Mouse (Mus musculus) lung, embryonic 16.5 days (tissue): ENCODE measurements around the gene Hif3a. TPM values are rescaled to one million over a fixed set of nuclear protein-coding genes. Genes with fewer than 3 reads are reported as not detected.
A peak's percentile ranks its signal among the peaks of the same experiment; 100 is the strongest.

Experiments used
- ATAC-seq: fragments of 200-750 bp; cut with Nextera tagmentation; 2 replicates; pipeline ENCODE4 v1.8.0; 2017; ENCODE audit warnings: low read depth, mild to moderate bottlenecking, moderate library complexity
- H3K27ac ChIP-seq: fragments of 300-500 bp; sonication (generic); 2 replicates; pipeline ENCODE4 v1.5.1; 2014; ENCODE audit warnings: mild to moderate bottlenecking, control low read depth, low read length
- H3K27me3 ChIP-seq: fragments of 300-500 bp; sonication (generic); 2 replicates; pipeline ENCODE4 v1.6.1; 2014; ENCODE audit warnings: low read depth, low read length, mixed read lengths; ENCODE audit not compliant: control insufficient read depth, insufficient read depth
- H3K36me3 ChIP-seq: fragments of 300-500 bp; sonication (generic); 2 replicates; pipeline ENCODE4 v1.6.1; 2014; ENCODE audit warnings: low read length; ENCODE audit not compliant: control insufficient read depth, insufficient read depth
- H3K4me1 ChIP-seq: fragments of 300-500 bp; sonication (generic); replicated peaks from 2 replicates; pipeline ENCODE4 v1.6.1; 2014; ENCODE audit warnings: low read length, mixed read lengths; ENCODE audit not compliant: control insufficient read depth, insufficient read depth
- H3K4me2 ChIP-seq: fragments of 300-500 bp; sonication (generic); 2 replicates; pipeline ENCODE4 v1.6.1; 2014; ENCODE audit warnings: low read depth, low read length, control low read depth
- H3K4me3 ChIP-seq: fragments of 300-500 bp; sonication (generic); 2 replicates; pipeline ENCODE4 v1.5.1; 2014; ENCODE audit warnings: mild to moderate bottlenecking, low read length, control low read depth
- H3K9ac ChIP-seq: fragments of 300-500 bp; sonication (generic); 2 replicates; pipeline ENCODE4 v1.6.1; 2014; ENCODE audit warnings: low read length, control low read depth
- H3K9me3 ChIP-seq: fragments of 300-500 bp; sonication (generic); 2 replicates; pipeline ENCODE4 v1.6.1; 2016; ENCODE audit warnings: low read length; ENCODE audit not compliant: control insufficient read depth
- WGBS: fragments of 180-500 bp; shearing (Covaris S2); extraction: QIAGEN DNeasy Blood & Tissue Kit; methylation state at CpG from one replicate; pipeline ENCODE4 v1.1.7; 2014; 5-methylcytosine and 5-hydroxymethylcytosine counted together
- polyA plus RNA-seq: library from polyadenylated mRNA; unstranded; fragments of >200 nt; fragmentation: Nextera tagmentation; extraction: Ambion mirVana; gene quantifications from 2 replicates; pipeline ENCODE4 v1.2.1, GENCODE M21; 2015

Hif3a gene
- polyA plus RNA-seq, 1 experiment from 2014 or later = 56.0 TPM

DNA sequence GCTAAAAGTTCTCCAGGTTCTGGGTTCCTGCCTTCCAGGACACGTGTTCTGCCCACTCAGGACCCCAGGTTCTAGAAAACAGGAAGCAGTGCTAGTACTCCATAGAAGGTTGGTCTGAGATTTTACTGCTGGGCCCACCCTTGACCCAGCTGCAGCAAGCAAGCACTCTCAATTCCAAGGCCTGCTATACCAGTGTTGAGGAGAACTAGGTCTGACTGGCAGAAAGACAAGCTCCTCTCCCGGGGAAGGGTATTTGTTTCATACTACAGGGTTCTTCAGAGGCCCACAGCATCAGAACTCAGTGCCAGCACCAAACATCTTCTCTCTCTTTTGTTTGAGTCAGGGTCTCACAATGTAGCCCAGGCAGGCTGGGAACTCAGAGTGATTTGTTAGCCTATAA lies 44.3 kb downstream of the Hif3a start:
- Histone ChIP-seq H3K36me3 (peaks cover 56% of the 10 kb centered on the region), H3K9me3 (no peaks in the 10 kb centered on the region), H3K9ac (no peak overlapping the region), H3K4me3 (no peak overlapping the region), H3K27ac (peak overlapping the region; percentile 53; the same call in 1 of the 2 replicates), H3K27me3 (no peaks in the 10 kb centered on the region), H3K4me2 (no peak overlapping the region), H3K4me1 (peaks cover 5% of the 10 kb centered on the region; the same call in 1 of the 2 replicates)
- ATAC-seq = no peak
- 79% methylated on average over 2 of the region's 2 CpGs for WGBS

DNA sequence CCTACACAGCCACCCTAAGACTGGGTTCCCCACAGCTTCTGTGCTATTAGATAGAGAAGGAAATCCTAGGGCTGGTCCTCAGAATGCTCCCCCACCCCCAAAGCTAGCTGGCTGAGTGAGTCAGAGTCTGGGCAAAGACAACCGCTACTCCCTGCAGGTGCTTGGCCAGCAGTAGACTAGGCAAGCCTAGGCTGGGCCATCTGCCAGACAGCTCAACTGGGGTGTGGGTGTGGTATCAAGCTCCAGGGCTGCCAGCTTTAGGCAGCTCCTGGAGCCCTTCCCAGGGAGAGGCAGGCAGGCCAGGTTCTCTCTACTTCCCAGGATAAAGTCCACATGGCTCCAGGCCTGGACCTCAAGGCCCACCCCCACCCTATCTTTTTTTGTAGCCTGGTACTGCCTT lies 45.2 kb downstream of the Hif3a start:
- WGBS = 35% methylated on average over 1 of the region's 1 CpGs
- H3K27ac ChIP-seq = peak overlapping the region; percentile 53; the same call in 1 of the 2 replicates
- H3K4me2 ChIP-seq = no peak overlapping the region
- H3K27me3 ChIP-seq = no peaks in the 10 kb centered on the region
- H3K9ac ChIP-seq = no peak overlapping the region
- peaks cover 5% of the 10 kb centered on the region; the same call in 1 of the 2 replicates for H3K4me1 ChIP-seq
- H3K4me3 ChIP-seq = no peak overlapping the region
- no peaks in the 10 kb centered on the region for H3K9me3 ChIP-seq
- H3K36me3 ChIP-seq = peaks cover 61% of the 10 kb centered on the region
- peak; percentile 94 for ATAC-seq

DNA sequence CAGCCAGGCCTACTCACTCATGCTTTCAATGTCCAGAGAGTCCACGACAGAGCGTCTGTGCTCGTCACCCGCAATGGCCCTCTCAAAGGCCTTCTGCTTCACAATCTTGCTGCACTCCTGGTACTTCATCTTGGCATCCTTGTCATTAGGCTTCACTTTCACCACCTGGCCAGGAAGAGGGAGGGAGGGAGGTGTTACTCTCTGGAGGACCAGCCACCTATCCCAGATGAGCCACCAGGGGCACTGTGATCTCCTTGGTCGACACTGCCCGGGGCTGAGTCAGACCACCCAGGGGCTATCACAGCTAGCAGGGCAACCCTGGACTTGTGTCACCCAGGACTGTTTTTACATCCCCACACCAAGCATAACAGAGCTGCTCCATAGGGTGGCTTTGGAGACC lies 46.8 kb downstream of the Hif3a start:
- Histone ChIP-seq H3K4me3 (no peak overlapping the region), H3K4me2 (no peak overlapping the region), H3K4me1 (peaks cover 5% of the 10 kb centered on the region; the same call in 1 of the 2 replicates), H3K27me3 (no peaks in the 10 kb centered on the region), H3K36me3 (peaks cover 52% of the 10 kb centered on the region), H3K9me3 (no peaks in the 10 kb centered on the region), H3K9ac (no peak overlapping the region), H3K27ac (no peak overlapping the region)
- ATAC-seq = no peak
- WGBS = 81% methylated on average over 6 of the region's 6 CpGs

DNA sequence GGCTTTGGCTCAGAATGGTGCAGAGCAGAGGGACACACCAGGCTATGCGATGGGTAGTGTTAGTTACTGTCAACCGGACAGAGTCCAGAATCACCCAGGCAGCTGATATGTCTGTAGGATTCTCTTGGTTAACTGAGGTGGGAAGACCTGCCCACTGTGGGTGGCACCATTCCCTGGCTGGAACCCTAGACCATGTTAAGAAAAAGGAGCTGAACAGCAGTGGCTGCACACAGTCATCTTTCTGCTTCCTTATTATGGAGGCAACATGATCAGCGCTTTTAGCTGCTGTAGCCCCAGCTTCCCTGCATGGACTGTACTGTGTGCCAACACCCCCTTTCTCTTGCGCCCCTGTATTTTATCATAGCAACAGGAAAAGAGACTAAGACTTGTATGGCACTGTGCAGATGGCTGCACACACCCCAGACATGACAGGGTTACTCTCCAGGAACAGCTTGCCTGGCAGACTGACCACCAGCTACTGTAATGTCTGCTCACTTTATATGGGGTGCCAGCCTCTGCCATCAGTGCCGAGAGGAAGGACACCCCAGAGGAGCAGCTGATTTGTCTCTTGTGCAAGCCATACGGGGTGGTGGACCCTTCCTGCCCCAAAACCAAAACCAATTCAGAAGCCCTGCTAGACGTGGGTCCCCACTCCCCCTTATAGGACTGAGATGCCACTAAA lies 50.2 kb downstream of the Hif3a start:
- 88% methylated on average over 7 of the region's 7 CpGs for WGBS

DNA sequence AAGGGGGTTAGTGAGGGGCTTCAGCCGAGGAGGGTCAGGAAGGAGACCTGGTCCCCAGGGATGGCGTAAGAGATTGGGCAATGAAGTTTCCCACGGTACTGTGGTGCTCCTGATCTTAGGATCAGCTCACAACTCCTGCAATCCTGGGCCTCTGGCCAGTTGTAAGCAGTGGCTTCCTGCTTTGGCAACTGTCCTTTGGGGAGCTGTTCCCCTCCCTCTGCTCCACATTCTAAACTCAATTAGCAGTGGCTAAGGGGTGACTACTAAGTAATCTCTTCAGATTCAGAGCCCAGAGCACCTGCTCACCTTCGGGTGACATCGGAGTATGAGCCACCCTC lies 52.2 kb downstream of the Hif3a start:
- WGBS = 77% methylated on average over 5 of the region's 5 CpGs
- Histone ChIP-seq H3K27ac (no peak overlapping the region), H3K4me2 (no peak overlapping the region), H3K36me3 (peaks cover 63% of the 10 kb centered on the region), H3K9ac (no peak overlapping the region), H3K4me3 (no peak overlapping the region), H3K9me3 (no peaks in the 10 kb centered on the region), H3K4me1 (no peaks in the 10 kb centered on the region), H3K27me3 (no peaks in the 10 kb centered on the region)
- no peak for ATAC-seq

More for the DNA sequence above, 50.2 kb downstream of the Hif3a start:
- ATAC-seq = no peak
- Histone ChIP-seq H3K4me1 (no peaks in the 10 kb centered on the region), H3K9me3 (no peaks in the 10 kb centered on the region), H3K4me3 (no peak overlapping the region), H3K9ac (no peak overlapping the region), H3K36me3 (peaks cover 62% of the 10 kb centered on the region), H3K27ac (no peak overlapping the region), H3K4me2 (no peak overlapping the region), H3K27me3 (no peaks in the 10 kb centered on the region)

DNA sequence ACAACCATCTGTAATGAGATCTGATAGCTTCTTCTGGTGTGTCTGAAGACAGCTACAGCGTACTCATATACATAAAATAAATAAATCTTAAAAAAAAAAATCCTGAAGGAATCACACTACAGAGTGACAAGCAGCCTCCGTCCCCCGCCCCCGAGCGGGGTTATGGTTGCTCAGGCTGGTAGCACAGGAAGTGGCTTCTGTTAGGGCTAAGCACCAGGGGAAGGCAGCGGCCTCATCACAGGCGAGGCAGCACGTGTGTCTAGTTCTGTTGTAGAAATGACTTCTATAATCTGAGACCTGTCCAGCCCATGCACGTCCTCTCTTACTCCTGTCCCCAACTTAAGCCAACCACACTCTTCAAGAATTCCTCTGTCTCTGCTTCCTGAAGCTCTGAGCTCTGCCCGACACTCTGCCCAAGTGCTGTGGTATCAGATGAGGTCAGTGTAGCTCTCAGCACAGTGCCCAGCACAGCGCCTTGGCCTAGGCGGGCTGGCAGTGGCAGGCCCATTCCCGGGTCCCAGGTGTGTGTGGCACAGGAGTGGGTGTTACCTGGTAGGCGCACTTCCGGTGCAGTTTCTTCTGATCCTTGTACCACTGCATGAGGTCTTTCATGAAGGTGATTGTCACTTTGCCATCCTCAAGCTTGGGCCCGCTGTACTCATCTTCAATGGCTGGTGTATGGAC lies 52.8 kb downstream of the Hif3a start:
- Histone ChIP-seq H3K4me2 (no peak overlapping the region), H3K4me3 (no peak overlapping the region), H3K36me3 (peaks cover 62% of the 10 kb centered on the region), H3K27me3 (no peaks in the 10 kb centered on the region), H3K9ac (no peak overlapping the region), H3K27ac (no peak overlapping the region), H3K9me3 (no peaks in the 10 kb centered on the region), H3K4me1 (no peaks in the 10 kb centered on the region)
- WGBS = 89% methylated on average over 16 of the region's 16 CpGs
- ATAC-seq = no peak

DNA sequence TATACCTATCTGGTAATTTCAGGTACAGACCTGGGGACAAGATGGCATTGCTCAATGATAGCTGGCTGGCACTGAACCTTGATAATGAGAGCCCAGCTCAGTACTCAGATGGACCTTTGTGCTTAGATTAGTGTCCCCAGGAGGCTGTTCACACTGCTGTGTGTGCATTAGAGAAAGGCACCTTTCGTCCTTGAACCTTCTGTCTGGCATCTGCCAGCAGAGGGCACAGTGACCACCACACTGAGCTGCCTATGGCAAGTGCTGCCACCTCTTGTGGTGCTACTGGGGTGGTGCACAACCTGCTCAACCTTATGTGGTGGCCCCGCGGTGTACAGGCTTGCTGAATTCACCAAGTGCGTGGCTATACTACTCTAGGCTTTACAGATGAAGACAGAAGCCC lies 54.9 kb downstream of the Hif3a start:
- no peaks in the 10 kb centered on the region for H3K27me3 ChIP-seq
- no peak overlapping the region for H3K4me2 ChIP-seq
- no peak for ATAC-seq
- no peak overlapping the region for H3K4me3 ChIP-seq
- peaks cover 3% of the 10 kb centered on the region; the same call in 1 of the 2 replicates for H3K4me1 ChIP-seq
- no peak overlapping the region for H3K9ac ChIP-seq
- no peaks in the 10 kb centered on the region for H3K9me3 ChIP-seq
- WGBS = 70% methylated on average over 4 of the region's 4 CpGs
- no peak overlapping the region for H3K27ac ChIP-seq
- H3K36me3 ChIP-seq = peaks cover 51% of the 10 kb centered on the region

DNA sequence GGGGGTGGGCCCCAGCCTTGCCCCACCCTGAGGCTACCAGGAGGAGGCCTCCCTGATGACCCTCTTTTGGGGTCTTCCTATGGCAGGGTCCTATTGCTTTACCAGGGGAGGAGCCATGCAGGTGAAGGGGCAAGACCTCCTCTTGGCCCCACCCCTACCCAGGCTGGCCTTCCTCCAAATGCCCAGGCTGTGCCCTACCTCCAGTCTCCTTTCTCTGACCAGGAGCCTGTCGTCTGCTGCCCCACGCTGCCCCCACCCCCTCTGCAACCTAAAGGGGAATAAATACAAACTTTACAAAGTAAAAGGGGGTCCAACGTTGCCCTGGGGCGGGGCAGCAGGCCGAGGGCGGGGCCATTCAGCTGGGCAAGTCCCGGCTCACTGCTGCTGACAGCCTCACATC lies 57.5 kb downstream of the Hif3a start:
- peaks cover 47% of the 10 kb centered on the region for H3K36me3 ChIP-seq
- no peaks in the 10 kb centered on the region for H3K27me3 ChIP-seq
- peaks cover 3% of the 10 kb centered on the region; the same call in 1 of the 2 replicates for H3K4me1 ChIP-seq
- H3K27ac ChIP-seq = no peak overlapping the region
- H3K4me2 ChIP-seq = no peak overlapping the region
- H3K4me3 ChIP-seq = no peak overlapping the region
- WGBS = 75% methylated on average over 7 of the region's 7 CpGs
- H3K9me3 ChIP-seq = no peaks in the 10 kb centered on the region
- ATAC-seq = no peak
- no peak overlapping the region for H3K9ac ChIP-seq

DNA sequence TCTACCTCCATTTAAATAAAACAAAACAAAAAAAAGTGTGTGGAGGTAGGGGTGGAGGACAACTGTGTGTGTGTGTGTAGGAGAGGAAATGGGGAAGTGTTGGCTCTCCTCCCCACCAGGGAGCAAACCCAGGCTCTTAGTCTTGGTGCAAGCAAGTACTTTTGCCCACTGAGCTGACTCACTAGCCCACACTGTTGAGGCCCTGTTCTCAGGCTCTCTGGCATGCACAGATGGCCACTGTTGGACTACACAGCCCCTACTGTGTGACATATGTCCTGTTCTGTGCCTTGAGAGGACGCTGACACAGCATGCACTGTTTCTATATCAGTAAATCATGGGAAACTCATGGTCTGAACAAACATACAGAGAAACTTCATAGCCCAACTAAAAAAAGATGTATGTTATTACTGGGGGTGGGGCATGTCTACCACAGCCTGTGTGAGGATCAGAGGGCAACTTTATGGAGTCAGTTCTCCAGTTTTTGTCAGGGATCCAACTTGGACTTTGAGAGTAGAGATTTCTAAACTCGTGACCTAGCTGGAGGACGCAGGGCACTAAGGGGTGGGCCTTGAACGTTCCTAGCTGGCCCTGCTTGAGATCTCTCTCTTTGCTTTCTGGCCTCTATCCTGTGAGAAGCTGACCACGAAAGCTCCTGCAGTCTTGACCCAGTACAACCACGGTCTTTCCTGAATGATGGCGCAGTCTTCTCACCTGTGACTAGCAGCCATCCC lies 58.8 kb downstream of the Hif3a start:
- ATAC-seq = peak; percentile 18
- no peaks in the 10 kb centered on the region for H3K27me3 ChIP-seq
- H3K27ac ChIP-seq = 0 out of 2 replicates have a peak overlapping the region, but pooled peaks have one; percentile 30
- H3K9ac ChIP-seq = no peak overlapping the region
- no peaks in the 10 kb centered on the region for H3K9me3 ChIP-seq
- peaks cover 9% of the 10 kb centered on the region; the same call in 1 of the 2 replicates for H3K4me1 ChIP-seq
- no peak overlapping the region for H3K4me2 ChIP-seq
- 62% methylated on average over 7 of the region's 7 CpGs for WGBS
- peaks cover 44% of the 10 kb centered on the region for H3K36me3 ChIP-seq
- no peak overlapping the region for H3K4me3 ChIP-seq
